ENCODE assay signal across 35 mouse cellular contexts in the genomic region with DNA sequence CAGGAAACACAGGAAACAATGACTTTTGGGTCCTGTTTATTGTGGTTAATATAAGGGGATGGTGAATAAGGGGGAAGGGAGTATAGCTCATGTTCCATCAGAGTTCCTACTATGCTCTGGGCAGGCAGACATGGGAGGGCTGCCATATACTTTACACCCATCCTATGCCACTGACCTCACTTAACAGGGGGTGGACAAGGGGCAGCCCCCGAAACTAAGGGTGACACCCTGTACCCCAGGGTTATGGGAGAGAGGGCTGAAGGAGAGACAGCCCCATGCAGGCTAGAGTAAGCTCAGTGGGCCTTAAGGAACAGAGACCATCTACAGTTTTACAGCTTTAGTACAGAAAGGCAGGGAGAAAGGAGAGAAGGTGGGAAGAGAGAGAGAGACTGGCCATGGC.
"Had no signal": no experiment of that assay in that cellular context is flagged by ENCODE, and none has a peak within 500 bp of the region (broad histone marks: within the 10 kb centered on the region; RNA-seq: fewer than 3 reads in every experiment).

No protein-coding gene starts in this region.

- ATAC-seq: hindbrain, embryonic 16.5 days; hindbrain, postnatal 0 days; inflammation-experienced regulatory T-cells, adult 6 months; intestine, embryonic 15.5 days; intestine, embryonic 16.5 days; intestine, postnatal 0 days had no signal

- H3K9me3 ChIP-seq: heart, embryonic 13.5 days; heart, embryonic 15.5 days; hindbrain, embryonic 10.5 days; hindbrain, embryonic 12.5 days; hindbrain, embryonic 13.5 days; hindbrain, embryonic 15.5 days; intestine, embryonic 15.5 days; kidney, embryonic 15.5 days had no signal

- H3K4me1 ChIP-seq: heart, embryonic 12.5 days; heart, embryonic 13.5 days; heart, embryonic 15.5 days; hindbrain, embryonic 10.5 days; hindbrain, embryonic 12.5 days; hindbrain, embryonic 13.5 days; hindbrain, embryonic 15.5 days; intestine, embryonic 15.5 days; kidney, embryonic 15.5 days had no signal

- H3K36me3 ChIP-seq: heart, embryonic 12.5 days; heart, embryonic 13.5 days; heart, embryonic 15.5 days; hindbrain, embryonic 10.5 days; hindbrain, embryonic 12.5 days; hindbrain, embryonic 13.5 days; hindbrain, embryonic 15.5 days; intestine, embryonic 15.5 days; kidney, embryonic 15.5 days had no signal

- H3K27ac ChIP-seq: heart, embryonic 13.5 days; heart, embryonic 15.5 days; hindbrain, embryonic 10.5 days; hindbrain, embryonic 12.5 days; hindbrain, embryonic 13.5 days; hindbrain, embryonic 14.5 days; hindbrain, embryonic 15.5 days; hindbrain, postnatal 0 days; intestine, embryonic 15.5 days; kidney, embryonic 15.5 days; kidney, postnatal 0 days; layer of hippocampus, adult 2 months; left cerebral cortex, adult 2 months had no signal

- H3K4me2 ChIP-seq: heart, embryonic 11.5 days; heart, embryonic 12.5 days; heart, embryonic 13.5 days; heart, embryonic 15.5 days; hindbrain, embryonic 12.5 days; hindbrain, embryonic 13.5 days; hindbrain, embryonic 14.5 days; hindbrain, embryonic 15.5 days; intestine, embryonic 15.5 days; kidney, embryonic 15.5 days had no signal

- H3K9ac ChIP-seq: heart, embryonic 12.5 days; heart, embryonic 13.5 days; heart, embryonic 15.5 days; hindbrain, embryonic 12.5 days; hindbrain, embryonic 13.5 days; hindbrain, embryonic 14.5 days; hindbrain, embryonic 15.5 days; intestine, embryonic 15.5 days; kidney, embryonic 15.5 days had no signal

- DNase-seq: heart, postnatal 10 days; heart, postnatal 14 days; heart, postnatal 36 days; heart, postnatal 4 days; kidney, adult 11 months; kidney, adult 18-20 months; kidney, adult 2 months; kidney, adult 8-10 months; kidney, adult 9 months; kidney, postnatal 10 days; kidney, postnatal 14 days; kidney, postnatal 25 days; kidney, postnatal 36 days; kidney, postnatal 4 days; layer of hippocampus, adult 9-11 months; layer of hippocampus, postnatal 36 days had no signal

- H3K4me3 ChIP-seq: heart, embryonic 12.5 days; heart, embryonic 13.5 days; heart, embryonic 15.5 days; hindbrain, embryonic 10.5 days; hindbrain, embryonic 12.5 days; hindbrain, embryonic 13.5 days; hindbrain, embryonic 15.5 days; intestine, embryonic 15.5 days; kidney, embryonic 15.5 days; layer of hippocampus, adult 2 months; left cerebral cortex, adult 2 months had no signal

- H3K27me3 ChIP-seq: heart, embryonic 12.5 days; heart, embryonic 13.5 days; heart, embryonic 15.5 days; hindbrain, embryonic 12.5 days; hindbrain, embryonic 13.5 days; hindbrain, embryonic 15.5 days; intestine, embryonic 15.5 days; kidney, embryonic 15.5 days had no signal
